Mouse (Mus musculus) embryo, embryonic 9.5 days (tissue): ENCODE measurements around the gene Insr.
"Not testable (repeated sequence)": the region's sequence is repeated elsewhere in the genome, so short reads cannot be mapped to it uniquely, and the experiment has no call there.

Experiments
- DNase-seq: peaks from one replicate; pipeline ENCODE4 v3.0.0-alpha.2; 2017; ENCODE audit errors: extremely low spot score

Gene Insr

DNA sequence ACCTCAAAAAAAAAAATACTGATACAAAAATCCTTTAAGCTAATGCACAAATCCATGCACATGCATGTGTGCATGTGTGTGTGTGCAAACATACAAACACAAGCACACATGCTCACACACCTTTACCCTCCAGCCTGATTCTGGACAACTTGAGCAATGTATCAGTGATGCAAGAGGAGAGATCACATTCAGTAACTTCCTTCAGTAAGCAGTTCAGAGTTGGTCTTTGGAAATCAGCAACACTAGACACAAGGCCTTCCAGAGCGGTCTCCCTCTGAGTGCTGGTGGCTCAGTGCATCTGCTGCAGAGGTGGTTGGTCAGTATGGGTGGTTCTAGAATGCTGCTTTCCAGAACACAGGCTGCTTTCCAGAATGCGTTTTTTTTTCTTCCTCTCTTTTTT, 46.8 kb downstream of the Insr start:
- DNase-seq, result no peak

DNA sequence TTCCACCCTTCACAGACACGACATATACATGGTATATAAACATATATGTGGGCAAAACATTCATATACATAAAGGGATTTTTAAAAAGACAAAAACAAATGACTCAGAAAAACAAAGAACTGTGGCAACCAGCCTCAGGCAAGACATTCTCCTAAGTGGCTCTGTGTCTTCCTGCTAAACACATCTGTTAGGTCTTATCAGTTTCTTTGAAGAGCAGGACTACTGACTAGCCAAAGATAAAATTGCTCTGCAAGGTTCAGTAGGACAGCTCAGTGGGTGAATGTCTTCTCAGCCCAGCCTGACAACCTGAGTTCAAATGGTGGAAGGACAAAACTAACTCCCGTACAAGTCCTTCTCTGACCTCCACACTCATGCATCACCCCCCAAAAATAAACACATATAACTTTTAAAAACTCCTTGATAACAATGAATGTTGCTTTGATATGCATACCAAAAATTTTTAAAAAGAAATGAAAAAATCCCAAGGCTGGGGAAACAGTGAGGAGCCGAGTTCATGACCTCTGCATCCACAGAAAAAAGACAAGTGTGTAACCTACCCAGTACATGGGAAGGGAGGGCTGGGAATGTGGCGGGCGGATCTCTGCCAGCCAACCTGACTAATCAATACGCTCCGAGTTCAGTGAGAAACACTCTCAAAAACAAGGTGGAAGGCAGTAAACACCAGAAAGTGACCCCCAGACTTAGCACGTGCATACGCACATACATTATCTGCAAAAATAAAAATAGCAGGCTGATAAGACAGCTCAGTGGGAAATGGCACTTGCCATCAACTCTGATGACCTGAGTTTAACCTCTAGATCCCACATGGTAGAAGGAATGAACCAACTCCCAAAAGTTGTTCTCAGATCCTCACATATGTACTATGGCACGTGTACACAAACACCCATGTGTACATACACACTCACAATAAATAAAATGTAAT, 49.0 kb downstream of the Insr start:
- DNase-seq, result no peak

DNA sequence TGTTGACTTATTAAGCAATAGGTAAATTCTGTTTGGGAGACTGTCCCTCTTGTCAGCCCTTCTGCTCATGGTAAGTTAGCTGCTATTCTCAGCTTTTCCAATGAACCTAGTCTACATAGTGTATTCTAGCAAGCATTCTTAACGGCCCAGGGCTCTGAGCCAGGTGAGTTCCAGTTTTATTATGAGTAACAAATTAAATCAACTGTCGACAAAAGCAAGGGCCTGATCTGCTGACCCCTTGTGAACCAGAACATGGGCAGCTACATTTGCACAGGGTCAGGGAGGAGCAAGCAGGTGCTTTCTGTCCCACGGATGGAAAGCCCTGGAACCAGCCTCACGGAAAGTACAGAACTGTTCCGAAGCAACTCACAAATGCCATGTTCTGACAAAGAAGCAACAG, 52.0 kb downstream of the Insr start:
- no peak for DNase-seq

DNA sequence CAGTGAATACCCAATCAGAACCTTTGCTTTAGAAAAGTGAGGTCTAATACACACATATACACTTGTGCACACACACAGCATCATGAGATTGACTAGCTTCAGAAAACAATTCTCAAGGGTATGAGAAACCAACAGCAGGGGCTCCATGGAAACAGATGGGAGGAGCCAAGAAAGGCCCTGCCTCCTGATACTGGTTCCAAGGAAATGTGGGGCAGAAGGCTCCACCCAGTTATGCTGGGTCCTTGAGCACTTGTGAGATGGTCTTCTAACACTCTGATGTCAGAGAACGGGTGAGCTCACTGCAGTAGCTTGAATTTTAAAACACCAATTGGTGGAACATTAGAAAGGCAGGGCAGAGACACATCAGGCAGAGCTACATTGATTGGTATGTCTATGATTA, 53.7 kb downstream of the Insr start:
- no peak for DNase-seq

GRCm38 (mm10) chr8:3225184-3225583, 54.2 kb downstream of the Insr start:
- no peak for DNase-seq

DNA sequence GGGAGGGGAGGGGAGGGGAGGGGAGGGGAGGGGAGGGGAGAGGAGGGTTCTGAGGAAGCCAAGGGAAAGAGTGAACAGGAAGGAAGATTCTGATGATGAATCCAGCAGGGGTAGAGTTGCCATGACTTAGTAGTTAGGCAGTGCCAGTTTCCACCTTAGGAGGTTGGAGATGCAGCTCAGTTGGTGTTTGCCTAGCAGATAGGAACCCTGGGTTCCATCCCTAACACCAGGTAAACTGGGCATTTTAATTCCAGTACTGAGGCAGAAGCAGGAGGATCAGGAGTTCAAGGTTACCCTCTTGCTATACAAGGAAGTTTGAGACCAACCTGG, 56.8 kb downstream of the Insr start:
- DNase-seq, result no peak

GRCm38 (mm10) chr8:3221960-3222635, 57.3 kb downstream of the Insr start:
- DNase-seq, result no peak

GRCm38 (mm10) chr8:3221047-3221959, 58.1 kb downstream of the Insr start:
- DNase-seq, result peak; percentile 93

DNA sequence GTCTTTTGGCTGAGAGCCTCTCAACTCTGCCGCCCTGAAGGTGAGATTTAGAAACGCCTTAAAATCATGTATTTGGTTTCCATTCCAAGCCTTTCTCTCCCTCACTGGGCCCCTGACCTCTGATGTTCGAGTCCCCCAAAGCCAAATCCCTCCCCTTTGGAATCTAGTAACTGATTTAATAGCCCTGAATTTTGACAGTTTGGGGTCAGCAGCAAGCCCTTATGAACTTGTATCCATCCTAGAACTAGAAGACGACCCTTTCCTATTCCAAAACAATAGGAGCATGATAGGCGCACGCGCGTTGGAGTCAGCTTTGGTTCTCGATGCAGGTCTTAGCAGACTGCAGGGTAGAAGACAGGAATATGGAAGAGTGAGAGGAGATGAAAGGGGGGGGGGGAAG, 58.9 kb downstream of the Insr start:
- DNase-seq, result no peak

GRCm38 (mm10) chr8:3219921-3220411, 59.5 kb downstream of the Insr start:
- no peak for DNase-seq

- no peak for DNase-seq
Measured at GRCm38 (mm10) chr8:3219266-3219665, 60.2 kb downstream of the Insr start.

GRCm38 (mm10) chr8:3216541-3217092, 62.8 kb downstream of the Insr start:
- no peak for DNase-seq

- no peak for DNase-seq
Measured at GRCm38 (mm10) chr8:3215561-3215960, 63.9 kb downstream of the Insr start.

DNA sequence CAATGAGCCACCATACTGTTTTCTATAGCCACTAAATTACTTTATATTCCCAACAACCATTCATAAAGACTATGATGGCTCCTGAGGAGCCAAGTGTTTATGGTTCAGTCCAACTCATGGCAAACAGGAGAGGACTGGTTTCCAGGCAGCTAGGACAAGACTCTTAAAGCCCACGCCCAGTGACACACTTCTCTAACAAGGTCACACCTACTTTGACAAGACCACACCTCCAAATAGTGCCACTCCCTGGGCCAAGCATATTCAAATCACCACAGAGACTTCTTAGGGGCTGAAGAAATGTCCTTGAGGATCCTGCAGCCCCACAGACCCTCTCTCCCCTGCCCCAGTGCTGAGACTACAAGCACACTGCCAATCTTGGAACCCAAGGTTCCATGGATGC, 64.8 kb downstream of the Insr start:
- DNase-seq, result no peak

GRCm38 (mm10) chr8:3211456-3211855, 68.0 kb downstream of the Insr start:
- no peak for DNase-seq

DNA sequence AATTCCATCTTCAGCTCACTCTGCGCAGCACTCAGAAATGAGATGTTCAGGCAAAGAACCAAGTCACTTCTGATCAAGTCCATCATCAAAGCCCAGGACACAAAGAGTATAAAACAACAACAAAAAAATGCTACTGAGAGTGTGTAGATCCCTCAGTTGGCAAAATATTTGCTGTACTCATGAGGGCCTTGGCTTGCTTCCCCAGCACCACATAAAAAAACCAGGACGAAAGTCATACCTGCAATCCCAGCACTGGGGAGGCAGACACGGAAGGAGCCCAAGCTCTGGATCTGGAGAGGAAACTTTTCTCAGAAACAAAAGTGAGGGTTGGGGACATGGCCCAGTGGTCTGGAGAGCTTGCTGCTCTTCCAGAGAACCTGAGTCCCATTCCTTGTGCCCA, 69.5 kb downstream of the Insr start:
- DNase-seq, result no peak

DNA sequence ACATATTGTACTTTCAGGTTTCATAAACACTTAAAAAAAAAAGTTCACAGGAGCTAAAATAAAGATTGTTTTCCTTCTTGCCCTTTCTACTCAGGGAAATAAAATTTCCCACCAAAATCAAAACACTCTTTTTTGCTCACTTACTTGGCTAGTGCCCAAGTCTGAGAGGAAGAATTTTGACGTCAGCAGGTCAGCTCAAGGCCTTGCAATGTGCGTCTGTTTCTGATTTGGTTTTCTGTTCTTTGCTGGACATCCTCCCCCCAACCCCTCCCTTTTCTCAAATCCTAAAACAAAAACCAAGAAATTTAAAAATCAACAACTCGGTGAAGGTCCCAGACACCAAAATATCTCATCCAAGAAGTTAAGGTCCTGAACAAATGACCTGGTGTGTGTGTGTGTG, 70.1 kb downstream of the Insr start:
- DNase-seq, result no peak

DNA sequence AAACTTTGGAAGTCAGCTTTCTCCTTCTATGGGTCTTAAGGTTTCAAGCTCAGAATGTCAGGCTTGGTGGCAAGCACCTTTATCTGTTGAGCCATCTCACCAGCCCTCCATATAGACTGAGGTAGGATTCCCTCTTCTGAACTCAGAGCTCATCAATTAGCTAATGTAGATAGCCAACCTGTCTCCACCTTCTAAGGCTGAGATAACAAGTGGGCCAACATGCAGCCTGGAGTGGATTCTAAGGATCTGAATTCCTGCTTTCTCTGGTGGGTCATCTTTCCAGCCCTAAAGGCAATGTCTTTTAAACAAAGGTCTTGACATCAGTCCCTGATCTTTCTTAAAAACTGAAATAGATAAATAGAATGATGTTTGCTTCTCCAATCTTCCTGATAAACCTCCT, 70.7 kb downstream of the Insr start:
- no peak for DNase-seq

- no peak for DNase-seq
Measured at GRCm38 (mm10) chr8:3204758-3205443, 74.5 kb downstream of the Insr start.

GRCm38 (mm10) chr8:3202792-3203191, 76.6 kb downstream of the Insr start:
- DNase-seq, result no peak

DNA sequence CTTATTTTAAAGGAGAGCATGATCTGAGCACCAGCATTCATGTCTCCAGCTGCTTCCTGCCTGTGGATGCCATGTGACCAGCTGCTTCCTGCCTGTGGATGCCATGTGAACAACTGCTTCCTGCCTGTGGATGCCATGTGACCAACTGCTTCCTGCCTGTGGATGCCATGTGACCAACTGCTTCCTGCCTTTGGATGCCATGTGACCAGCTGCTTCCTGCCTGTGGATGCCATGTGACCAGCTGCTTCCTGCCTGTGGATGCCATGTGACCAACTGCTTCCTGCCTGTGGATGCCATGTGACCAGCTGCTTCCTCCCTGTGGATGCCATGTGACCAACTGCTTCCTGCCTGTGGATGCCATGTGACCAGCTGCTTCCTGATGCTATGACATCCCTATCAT, 85.1 kb downstream of the Insr start:
- not testable (repeated sequence) for DNase-seq
